Mouse (Mus musculus) erythroblast, embryonic 14.5 days (primary cell): ENCODE measurements around the gene Heatr5b.

Experiments used
- GATA1 ChIP-seq: IDR thresholded peaks from 2 replicates; pipeline ENCODE4 v1.6.1; 2012; ENCODE audit warnings: low read length, inconsistent platforms, mixed read lengths
- TAL1 ChIP-seq: IDR thresholded peaks from 3 replicates; pipeline ENCODE4 v1.6.1; 2012; ENCODE audit warnings: low read length, inconsistent platforms, mixed read lengths

DNA sequence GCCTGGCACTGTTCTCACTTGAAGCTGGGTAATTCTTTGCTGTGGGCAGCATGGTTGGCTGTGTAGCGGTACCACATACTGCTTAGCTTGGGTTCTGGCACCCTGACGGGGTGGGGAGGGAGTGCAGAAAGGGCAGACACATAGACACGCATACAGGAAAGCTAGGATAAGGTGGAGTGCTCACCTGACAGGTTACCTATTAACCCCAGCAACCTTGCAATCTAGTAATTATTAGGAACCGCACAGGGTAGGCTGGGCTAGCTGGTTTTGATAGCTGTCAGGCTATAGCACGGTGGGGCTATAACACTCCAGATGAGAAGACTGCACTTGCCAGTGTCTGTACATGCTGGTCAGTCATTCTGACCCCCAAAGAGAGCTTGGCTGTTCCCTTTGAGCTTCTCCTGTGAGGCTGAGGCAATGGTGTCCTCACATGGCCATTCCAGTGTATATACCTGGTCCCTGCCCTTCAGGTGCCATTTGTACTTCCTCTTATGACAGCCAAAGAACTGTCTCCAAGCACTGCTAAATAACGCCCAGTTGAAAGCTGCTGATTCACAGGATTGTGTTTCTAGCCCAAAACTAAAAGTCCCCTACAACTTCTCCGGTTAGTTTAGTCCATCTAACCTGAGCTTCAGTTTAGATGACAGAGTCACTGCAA, 7.2 kb upstream of the Heatr5b start:
- TF ChIP-seq GATA1 (no peak), TAL1 (no peak)
